Mouse (Mus musculus) brain, embryonic 18.5 days (tissue): Measurements from ENCODE around the gene N4bp1.

Experiments
- DNase-seq: peaks from one replicate; pipeline ENCODE4 v3.0.0-alpha.2; 2012; ENCODE audit warnings: low read depth, low spot score

N4bp1 gene

GRCm38 (mm10) chr8:86854686-86855085, 30.4 kb downstream of the N4bp1 start:
- no peak for DNase-seq

- no peak for DNase-seq
Observed at GRCm38 (mm10) chr8:86853989-86854373, 31.1 kb downstream of the N4bp1 start.

GRCm38 (mm10) chr8:86853266-86853988, 31.6 kb downstream of the N4bp1 start:
- no peak for DNase-seq

GRCm38 (mm10) chr8:86852491-86852890, 32.6 kb downstream of the N4bp1 start:
- no peak for DNase-seq

GRCm38 (mm10) chr8:86848876-86849275, 36.2 kb downstream of the N4bp1 start:
- DNase-seq: no peak

GRCm38 (mm10) chr8:86848401-86848800, 36.7 kb downstream of the N4bp1 start:
- DNase-seq: no peak

GRCm38 (mm10) chr8:86847091-86847490, 38.0 kb downstream of the N4bp1 start:
- no peak for DNase-seq

- DNase-seq: no peak
Observed at GRCm38 (mm10) chr8:86845875-86846274, 39.2 kb downstream of the N4bp1 start.

- no peak for DNase-seq
Observed at GRCm38 (mm10) chr8:86844856-86845255, 40.2 kb downstream of the N4bp1 start.

GRCm38 (mm10) chr8:86843896-86844295, 41.2 kb downstream of the N4bp1 start:
- DNase-seq: no peak

- DNase-seq: no peak
Observed at GRCm38 (mm10) chr8:86841556-86842309, 43.3 kb downstream of the N4bp1 start.

GRCm38 (mm10) chr8:86840120-86840693, 44.9 kb downstream of the N4bp1 start:
- no peak for DNase-seq

- DNase-seq: no peak
Observed at GRCm38 (mm10) chr8:86838707-86839438, 46.2 kb downstream of the N4bp1 start.

- no peak for DNase-seq
Observed at GRCm38 (mm10) chr8:86837234-86837633, 47.8 kb downstream of the N4bp1 start.

GRCm38 (mm10) chr8:86835881-86836280, 49.2 kb downstream of the N4bp1 start:
- DNase-seq: no peak

- DNase-seq: no peak
Observed at GRCm38 (mm10) chr8:86834496-86835260, 50.4 kb downstream of the N4bp1 start.

- no peak for DNase-seq
Observed at GRCm38 (mm10) chr8:86833937-86834336, 51.1 kb downstream of the N4bp1 start.

GRCm38 (mm10) chr8:86828925-86829324, 56.1 kb downstream of the N4bp1 start:
- DNase-seq: no peak

- DNase-seq: no peak
Observed at GRCm38 (mm10) chr8:86827199-86827598, 57.9 kb downstream of the N4bp1 start.

GRCm38 (mm10) chr8:86826538-86826937, 58.5 kb downstream of the N4bp1 start:
- no peak for DNase-seq
